ENCODE assay signal across 17 mouse cellular contexts in the genomic region with DNA sequence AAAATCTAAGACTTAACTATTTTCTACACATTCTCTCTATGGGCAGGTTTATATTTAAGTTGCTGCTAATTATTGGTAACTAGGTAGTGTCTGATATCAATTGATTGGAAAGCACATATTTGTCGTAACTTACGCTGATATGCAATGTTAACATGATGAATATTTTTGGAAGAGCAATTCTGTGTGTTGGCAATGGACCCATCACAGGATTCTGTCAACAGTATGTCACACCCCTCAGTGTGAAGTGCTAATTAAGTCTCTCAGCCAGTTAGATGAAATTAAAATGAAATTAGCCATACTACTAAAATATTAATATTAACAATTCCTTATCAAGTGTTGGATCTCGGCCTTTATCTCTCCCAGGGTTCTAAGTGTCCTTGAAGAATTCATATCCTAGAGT.
A peak's percentile ranks its signal among the peaks of the same experiment; 100 is the strongest.
DNase-seq lines count a peak whose midpoint lies in the region; ATAC-seq and TF ChIP-seq lines count a peak whose summit lies in the region.
"Had no signal": no experiment of that assay in that cellular context is flagged by ENCODE, and none has a peak within 500 bp of the region (broad histone marks: within the 10 kb centered on the region; RNA-seq: fewer than 3 reads in every experiment).

No protein-coding gene starts in this region.

- no peaks in the 10 kb centered on the region for H3K27me3 ChIP-seq in forebrain, embryonic 14.5 days (replicated peaks; ENCODE audit: control insufficient read depth, insufficient read depth, low read length)
- no peaks in the 10 kb centered on the region for H3K27me3 ChIP-seq in forebrain, embryonic 12.5 days
- H3K27me3 ChIP-seq in forebrain, embryonic 16.5 days (replicated peaks; ENCODE audit: control insufficient read depth, insufficient read depth, low read length), result no peaks in the 10 kb centered on the region
- H3K27me3 ChIP-seq: embryonic facial prominence, embryonic 13.5 days; embryonic facial prominence, embryonic 15.5 days had no signal

- H3K9ac ChIP-seq in forebrain, embryonic 14.5 days (ENCODE audit: low read length), result no peak overlapping the region
- H3K9ac ChIP-seq in forebrain, embryonic 12.5 days, result no peak overlapping the region
- no peak overlapping the region for H3K9ac ChIP-seq in forebrain, embryonic 16.5 days (replicated peaks; ENCODE audit: low read depth, low read length)
- H3K9ac ChIP-seq: embryonic facial prominence, embryonic 13.5 days; embryonic facial prominence, embryonic 15.5 days had no signal

- no peak overlapping the region for H3K4me3 ChIP-seq in forebrain, embryonic 14.5 days (ENCODE audit: low read depth, low read length)
- no peak overlapping the region for H3K4me3 ChIP-seq in forebrain, embryonic 12.5 days (replicated peaks)
- H3K4me3 ChIP-seq in forebrain, embryonic 16.5 days (replicated peaks; ENCODE audit: low read length), result no peak overlapping the region
- H3K4me3 ChIP-seq: embryonic facial prominence, embryonic 13.5 days; embryonic facial prominence, embryonic 15.5 days; erythroblast, embryonic 14.5 days had no signal

- no peaks in the 10 kb centered on the region for H3K4me1 ChIP-seq in forebrain, embryonic 14.5 days (ENCODE audit: control insufficient read depth, insufficient read depth, low read length)
- no peaks in the 10 kb centered on the region for H3K4me1 ChIP-seq in forebrain, embryonic 12.5 days
- H3K4me1 ChIP-seq in forebrain, embryonic 16.5 days (replicated peaks; ENCODE audit: control insufficient read depth, insufficient read depth, low read length), result peaks cover 10% of the 10 kb centered on the region
- H3K4me1 ChIP-seq: embryonic facial prominence, embryonic 13.5 days; embryonic facial prominence, embryonic 15.5 days had no signal

- no peaks in the 10 kb centered on the region for H3K36me3 ChIP-seq in forebrain, embryonic 14.5 days (ENCODE audit: control insufficient read depth, insufficient read depth, low read length)
- H3K36me3 ChIP-seq in forebrain, embryonic 12.5 days (replicated peaks), result no peaks in the 10 kb centered on the region
- no peaks in the 10 kb centered on the region for H3K36me3 ChIP-seq in forebrain, embryonic 16.5 days (ENCODE audit: control insufficient read depth, insufficient read depth)
- H3K36me3 ChIP-seq: embryonic facial prominence, embryonic 13.5 days; embryonic facial prominence, embryonic 15.5 days had no signal

- peak; percentile 62 for DNase-seq in forebrain, embryonic 14.5 days (ENCODE audit: low spot score)
- DNase-seq in brain, embryonic 14.5 days (ENCODE audit: low read depth), result peak; percentile 75
- DNase-seq in urinary bladder, postnatal 14 days (ENCODE audit: low spot score), result no peak
- DNase-seq in lung, adult 18-20 months, result no peak
- DNase-seq: adrenal gland, adult 2 months; adrenal gland, postnatal 10 days; adrenal gland, postnatal 25 days; cerebellum, adult 11-12 months; cerebellum, adult 8-10 months; cerebellum, adult 9-11 months; cerebellum, postnatal 36 days; embryo, embryonic 11 days had no signal

- WGBS in forebrain, embryonic 14.5 days, result 70% methylated on average over 3 of the region's 3 CpGs
- WGBS in forebrain, embryonic 12.5 days, result 93% methylated on average over 3 of the region's 3 CpGs
- 50% methylated on average over 3 of the region's 3 CpGs for WGBS in forebrain, embryonic 16.5 days

- H3K27ac ChIP-seq in forebrain, embryonic 14.5 days (ENCODE audit: low read depth, low read length), result no peak overlapping the region
- no peak overlapping the region for H3K27ac ChIP-seq in forebrain, embryonic 12.5 days
- H3K27ac ChIP-seq in forebrain, embryonic 16.5 days (ENCODE audit: low read length), result peak overlapping the region; percentile 6; the same call in 1 of the 2 replicates
- H3K27ac ChIP-seq: embryonic facial prominence, embryonic 13.5 days; embryonic facial prominence, embryonic 15.5 days had no signal

- TF ChIP-seq POLR2A in brain, embryonic 14.5 days (IDR thresholded peaks at IDR 0.05; ENCODE audit: borderline replicate concordance, extremely low read depth, insufficient read depth, insufficient read length, poor library complexity, severe bottlenecking), result no peak

- ATAC-seq in forebrain, embryonic 14.5 days, result peak; percentile 70; the same call in 1 of the 2 replicates
- no peak for ATAC-seq in forebrain, embryonic 12.5 days (ENCODE audit: low FRiP score)
- ATAC-seq in forebrain, embryonic 16.5 days, result 0 out of 2 replicates have a peak, but pooled peaks have one; percentile 52

- H3K4me2 ChIP-seq in forebrain, embryonic 14.5 days (ENCODE audit: low read length), result no peak overlapping the region
- H3K4me2 ChIP-seq in forebrain, embryonic 12.5 days, result no peak overlapping the region
- no peak overlapping the region for H3K4me2 ChIP-seq in forebrain, embryonic 16.5 days (ENCODE audit: low read length)
- H3K4me2 ChIP-seq: embryonic facial prominence, embryonic 13.5 days; embryonic facial prominence, embryonic 15.5 days had no signal

- no peak for TF ChIP-seq CTCF in brain, embryonic 14.5 days (IDR thresholded peaks at IDR 0.05; ENCODE audit: borderline replicate concordance, extremely low read depth, insufficient read depth, insufficient read length)

- H3K9me3 ChIP-seq in forebrain, embryonic 14.5 days (replicated peaks; ENCODE audit: control insufficient read depth, low read length), result no peaks in the 10 kb centered on the region
- no peaks in the 10 kb centered on the region for H3K9me3 ChIP-seq in forebrain, embryonic 12.5 days
- no peaks in the 10 kb centered on the region for H3K9me3 ChIP-seq in forebrain, embryonic 16.5 days (ENCODE audit: control insufficient read depth, low read length)
- H3K9me3 ChIP-seq: embryonic facial prominence, embryonic 13.5 days; embryonic facial prominence, embryonic 15.5 days had no signal

Comparison
In these comparisons a context has a peak if more than half of its experiments do, and no peak if none do; other contexts are left out.
1. DNase-seq: peak in forebrain, embryonic 14.5 days (single experiment) and brain, embryonic 14.5 days (single experiment); none in urinary bladder, postnatal 14 days (single experiment) and lung, adult 18-20 months (0 of 2).